Mouse (Mus musculus) spleen, embryonic (tissue): ENCODE data around the gene Nek8.
"Not testable (repeated sequence)": the region's sequence is repeated elsewhere in the genome, so short reads cannot be mapped to it uniquely, and the experiment has no call there.

ENCODE experiments used
- CTCF ChIA-PET: fragments of 350-600 bp; sonication (Branson Sonifier 250); formaldehyde crosslinking; loops from one replicate; lab custom pipeline; 2022; lab: Charles Lee

The Nek8 gene

DNA sequence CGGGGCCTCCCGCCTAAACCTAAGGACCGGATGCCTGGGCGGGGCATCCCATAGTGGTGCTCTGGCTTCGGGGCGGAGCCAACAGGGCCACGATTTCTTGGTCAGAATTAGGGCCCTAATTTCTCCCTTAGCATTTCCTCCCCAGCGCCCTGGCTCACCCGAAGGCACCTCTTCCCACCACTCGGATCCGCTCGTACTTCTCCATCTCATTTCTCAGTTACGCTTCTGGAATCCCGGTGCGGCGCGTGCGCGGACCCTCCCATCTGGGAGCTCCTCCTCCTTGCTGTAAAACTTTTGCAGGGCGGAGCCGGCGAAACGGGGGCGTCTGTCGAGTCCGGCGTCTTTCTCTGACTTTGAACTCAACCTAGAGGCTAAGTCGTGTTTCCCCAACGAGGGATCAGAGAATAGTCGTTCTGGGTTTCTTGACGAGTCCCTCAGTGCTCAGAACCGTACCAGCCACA lies at the start of gene Nek8, which contains the start of gene Tlcd1:
Nek8 (minus strand) TSS at position 274 of the 461 bp plus-strand sequence.
Tlcd1 (plus strand) TSS at position 310 of the 461 bp plus-strand sequence.
- CTCF ChIA-PET: interaction anchor here (0.6 to 2.1 kb wide), 2 partner anchors 18 to 141 kb away, joined by 3 to 8 read pairs; no protein-coding TSS in a partner anchor

DNA sequence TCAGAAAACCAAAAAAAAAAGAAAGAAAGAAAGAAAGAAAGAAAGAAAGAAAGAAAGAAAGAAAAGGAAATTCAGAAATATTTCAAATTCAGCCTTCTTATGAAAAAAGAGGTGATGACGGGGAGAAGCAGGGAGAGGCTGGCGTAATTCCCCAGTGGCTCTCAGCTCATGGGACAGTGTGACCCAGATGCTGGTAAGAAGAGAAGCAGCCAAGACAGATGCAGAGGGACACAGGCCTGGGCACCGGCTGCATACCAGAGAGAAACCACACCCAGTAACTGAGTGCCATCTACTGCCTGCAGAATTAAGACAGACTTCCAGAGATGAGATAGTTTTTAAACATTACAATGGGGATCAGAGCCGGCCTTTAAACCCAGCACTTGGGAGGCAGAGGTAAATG lies 47.1 kb upstream of the Nek8 start:
- CTCF ChIA-PET: interaction anchor here (0.6 kb wide), 1 partner anchor 11 kb away, joined by 3 read pairs; no protein-coding TSS in a partner anchor

DNA sequence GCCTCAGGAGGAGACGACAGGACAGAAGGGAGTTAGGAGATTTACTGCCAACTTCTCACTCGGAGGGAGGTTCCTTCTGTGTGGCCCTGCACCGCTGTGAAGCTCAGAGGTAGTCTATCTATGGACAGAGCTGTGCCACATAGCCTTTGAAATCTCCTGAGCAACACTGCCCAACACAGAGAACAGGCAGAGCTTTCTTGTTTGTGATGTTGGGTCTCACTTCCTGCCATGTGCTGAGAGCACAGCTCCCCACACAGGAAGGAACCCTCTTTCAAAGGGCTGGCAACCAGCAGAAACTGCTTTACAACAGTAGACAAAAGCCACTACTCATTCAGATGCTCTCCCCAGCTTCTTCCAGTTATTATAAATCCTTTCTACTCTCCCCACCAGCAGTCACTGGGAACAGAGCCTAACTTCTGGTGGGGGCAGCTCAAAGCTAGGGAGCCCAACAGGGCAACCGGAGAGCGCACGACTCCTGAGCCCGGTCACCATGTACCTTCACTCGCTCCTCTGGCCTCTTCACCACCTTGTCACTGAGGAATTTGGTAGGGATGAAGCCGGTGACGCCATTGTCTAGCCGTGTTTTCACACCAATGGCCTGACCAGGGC lies 39.3 kb upstream of the Nek8 start:
- CTCF ChIA-PET: no interaction called here

DNA sequence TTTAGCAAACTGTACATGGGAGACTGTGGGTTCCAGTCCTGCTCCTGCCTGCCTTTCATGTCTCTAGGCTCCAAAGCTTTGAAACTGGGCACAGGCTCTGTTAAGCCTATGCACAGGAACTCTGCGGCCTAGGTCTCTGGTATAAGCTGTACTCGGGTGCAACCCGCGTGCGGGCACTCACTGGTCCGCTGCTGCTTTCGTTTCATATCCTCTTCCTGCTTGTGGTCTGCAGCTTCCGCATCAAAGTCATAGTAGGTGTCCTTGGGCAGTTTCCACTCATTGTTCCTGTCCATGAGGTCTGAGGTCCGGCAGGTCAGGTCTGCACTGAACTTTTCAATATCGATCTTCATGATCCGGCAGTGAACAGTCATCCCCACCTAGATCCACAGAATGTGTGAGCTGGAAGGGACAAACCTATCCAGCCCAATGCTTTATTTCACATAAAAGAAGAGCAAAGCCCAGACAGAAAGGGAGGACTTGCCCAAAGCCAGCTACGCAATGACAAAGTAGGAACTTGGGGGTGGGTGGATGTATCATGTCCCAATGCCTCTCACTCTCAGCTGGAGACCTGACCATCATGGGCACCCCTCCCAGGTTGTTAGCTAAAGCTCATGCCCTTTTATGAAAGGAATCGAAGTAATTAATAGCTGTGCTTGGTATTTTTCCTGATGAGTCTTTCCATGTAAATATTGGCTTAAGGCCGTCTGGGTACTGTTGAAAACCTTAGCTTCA lies 36.8 kb upstream of the Nek8 start:
- CTCF ChIA-PET: interaction anchor here (1.0 kb wide), 1 partner anchor 12 kb away, joined by 3 read pairs; no protein-coding TSS in a partner anchor

DNA sequence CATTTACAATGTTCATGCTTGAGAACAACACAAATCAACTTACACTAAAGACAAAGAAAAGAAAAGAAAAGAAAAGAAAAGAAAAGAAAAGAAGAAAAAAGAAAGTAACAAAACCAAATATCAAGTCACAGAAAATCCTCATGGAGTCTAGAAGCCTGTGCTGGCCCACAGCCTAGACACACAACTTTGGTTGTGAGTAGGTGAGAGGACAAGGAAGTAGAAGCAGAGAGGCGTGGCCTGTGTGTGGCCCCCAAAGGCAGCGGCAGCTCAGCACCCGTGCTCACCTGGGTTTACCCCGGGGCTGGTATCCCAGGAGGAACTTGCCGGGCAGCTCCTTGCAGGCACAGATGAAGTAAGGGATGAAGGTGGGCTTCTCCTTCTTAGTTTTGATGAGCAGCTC lies 35.0 kb upstream of the Nek8 start:
- CTCF ChIA-PET: interaction anchor here (0.6 to 1.2 kb wide), 2 partner anchors 22 to 34 kb away, joined by 3 read pairs; partner anchors contain the start of genes Sdf2 and Supt6

DNA sequence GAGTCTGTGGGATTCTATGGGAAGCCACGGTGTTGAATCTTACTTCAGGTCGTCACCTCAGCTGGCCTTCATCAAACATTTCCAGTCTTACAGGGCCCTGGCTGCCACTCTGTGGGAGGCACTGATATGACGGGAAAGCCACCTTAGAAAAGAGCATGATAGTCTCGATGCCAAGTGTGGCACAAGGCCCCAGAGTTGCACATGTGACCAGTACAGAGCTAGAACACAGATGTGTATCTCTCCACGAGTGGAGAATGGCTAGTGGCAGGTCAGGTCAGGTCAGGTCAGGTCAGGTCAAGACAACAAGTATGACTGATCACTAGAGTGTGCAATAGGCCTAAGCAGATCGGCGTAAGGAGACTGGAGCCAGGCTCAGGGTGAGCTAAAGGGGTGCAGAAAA lies 34.1 kb upstream of the Nek8 start:
- CTCF ChIA-PET: interaction anchor here (0.6 to 1.2 kb wide), 4 partner anchors 19 to 50 kb away, joined by 3 to 9 read pairs (median 3); no protein-coding TSS in a partner anchor

DNA sequence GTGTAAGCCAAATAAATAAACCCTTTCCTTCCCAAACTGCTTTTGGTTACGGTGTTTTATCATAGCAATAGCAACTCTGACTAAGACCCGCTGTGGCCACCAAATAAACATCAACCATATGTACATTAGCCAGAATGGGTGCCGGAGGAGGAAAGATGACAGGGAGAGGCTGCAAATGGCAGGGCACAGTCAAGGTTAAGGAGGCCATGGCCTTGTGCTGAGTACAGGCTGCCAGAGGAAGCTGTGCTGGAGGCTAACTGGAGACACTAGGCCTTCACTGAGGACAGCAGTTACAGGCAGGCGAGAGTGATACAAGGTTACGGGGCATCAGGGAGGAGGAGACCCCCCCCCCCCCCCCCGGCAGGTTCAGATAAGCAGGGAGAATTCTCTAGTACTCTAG lies 33.4 kb upstream of the Nek8 start:
- CTCF ChIA-PET: interaction anchor here (1.2 kb wide), 1 partner anchor 20 kb away, joined by 3 read pairs; no protein-coding TSS in a partner anchor

DNA sequence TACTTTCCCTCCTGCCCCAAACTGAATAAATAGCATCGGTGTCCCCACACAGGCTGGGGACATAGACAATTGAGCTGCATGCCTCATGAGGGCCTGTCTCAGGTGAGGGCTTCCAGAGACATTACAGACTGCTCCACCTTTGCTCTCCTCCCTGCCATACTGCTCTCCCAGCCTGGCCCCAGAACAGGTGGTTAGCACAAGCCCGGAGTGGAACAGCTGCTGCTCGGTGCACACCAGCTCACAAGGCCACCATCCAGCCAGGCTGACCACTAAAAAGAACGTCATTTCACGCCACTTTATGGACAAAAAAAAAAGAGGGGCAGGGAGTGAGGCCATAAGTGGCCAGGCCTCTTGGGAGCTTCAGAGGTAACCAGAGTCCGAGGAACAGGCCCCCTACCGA lies 30.7 kb upstream of the Nek8 start:
- CTCF ChIA-PET: no interaction called here

DNA sequence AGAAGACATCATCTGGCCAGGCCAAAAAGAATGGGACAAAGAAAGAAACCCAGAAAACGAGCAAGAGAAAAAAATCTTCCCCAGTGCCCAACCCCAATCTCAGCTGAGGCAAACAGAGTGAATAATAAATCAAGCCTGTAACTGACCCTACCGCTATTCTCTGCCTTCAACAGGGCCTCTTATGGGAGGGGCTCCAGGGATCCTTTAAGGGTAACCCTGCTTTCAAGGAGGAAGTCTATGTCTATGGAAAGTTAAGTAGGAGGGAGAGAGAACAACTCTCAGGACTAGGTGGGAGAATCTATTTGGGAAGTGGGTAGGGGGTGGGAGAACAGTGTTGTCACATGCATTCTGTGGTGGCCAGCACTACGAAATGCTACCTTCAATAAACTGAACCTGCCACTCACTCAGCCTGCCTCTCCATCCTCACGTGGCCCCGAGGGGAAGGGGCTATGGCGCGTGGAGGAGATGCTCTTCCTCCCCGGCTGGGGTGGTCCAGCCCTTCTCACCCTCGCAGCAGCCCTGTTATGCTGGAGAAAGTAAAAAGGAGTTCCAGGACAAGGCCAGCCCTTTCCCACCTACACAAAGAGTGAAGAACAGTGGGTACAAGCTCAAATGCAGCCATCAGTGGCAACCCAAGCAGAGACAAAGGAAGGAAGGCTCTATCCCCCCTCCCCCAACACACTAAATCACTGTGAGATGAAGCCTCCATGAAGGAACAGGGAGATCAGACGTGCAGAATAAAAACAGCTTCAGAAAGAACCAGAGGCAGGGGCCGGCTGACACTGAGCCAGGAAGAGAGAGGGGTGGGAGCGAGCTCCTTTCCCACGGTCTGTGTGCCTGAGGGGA lies 29.1 kb upstream of the Nek8 start:
- CTCF ChIA-PET: interaction anchor here (0.8 kb wide), 1 partner anchor 12 kb away, joined by 3 read pairs; no protein-coding TSS in a partner anchor

DNA sequence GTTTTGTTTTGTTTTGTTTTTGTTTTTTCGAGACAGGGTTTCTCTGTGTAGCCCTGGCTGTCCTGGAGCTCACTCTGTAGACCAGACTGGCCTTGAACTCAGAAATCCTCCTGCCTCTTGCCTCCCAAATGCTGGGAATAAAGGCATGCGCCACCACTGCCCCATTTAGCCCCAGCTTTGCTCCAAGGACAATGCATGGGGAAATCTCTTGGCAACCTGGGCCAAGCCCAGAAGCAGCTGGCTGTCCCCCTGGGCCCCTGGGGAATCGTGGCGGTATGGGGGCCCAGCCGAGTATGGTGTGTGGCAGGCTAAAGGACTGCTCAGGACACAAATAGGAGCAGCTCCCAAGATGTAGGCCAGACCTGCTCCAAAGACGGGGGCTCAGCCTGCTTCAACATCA lies 27.8 kb upstream of the Nek8 start:
- CTCF ChIA-PET: no interaction called here

DNA sequence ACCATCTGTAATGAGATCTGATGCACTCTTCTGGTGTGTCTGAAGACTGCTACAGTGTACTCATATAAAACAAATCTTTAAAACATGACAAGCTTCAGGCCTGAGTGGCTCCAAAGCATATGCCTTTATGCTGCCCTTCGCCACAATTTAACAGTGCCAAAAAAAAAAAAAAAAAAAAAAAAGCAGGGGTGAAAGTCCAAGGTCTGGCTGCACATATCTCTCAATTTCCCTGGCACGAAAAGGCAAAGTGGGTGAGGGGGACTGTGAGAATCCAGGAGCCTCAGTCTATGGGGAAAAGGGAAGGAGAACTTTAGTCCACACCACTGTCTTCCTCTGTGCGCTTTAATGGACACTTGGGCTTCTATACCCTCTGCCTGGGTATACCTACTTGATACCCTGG lies 25.9 kb upstream of the Nek8 start:
- CTCF ChIA-PET: no interaction called here

DNA sequence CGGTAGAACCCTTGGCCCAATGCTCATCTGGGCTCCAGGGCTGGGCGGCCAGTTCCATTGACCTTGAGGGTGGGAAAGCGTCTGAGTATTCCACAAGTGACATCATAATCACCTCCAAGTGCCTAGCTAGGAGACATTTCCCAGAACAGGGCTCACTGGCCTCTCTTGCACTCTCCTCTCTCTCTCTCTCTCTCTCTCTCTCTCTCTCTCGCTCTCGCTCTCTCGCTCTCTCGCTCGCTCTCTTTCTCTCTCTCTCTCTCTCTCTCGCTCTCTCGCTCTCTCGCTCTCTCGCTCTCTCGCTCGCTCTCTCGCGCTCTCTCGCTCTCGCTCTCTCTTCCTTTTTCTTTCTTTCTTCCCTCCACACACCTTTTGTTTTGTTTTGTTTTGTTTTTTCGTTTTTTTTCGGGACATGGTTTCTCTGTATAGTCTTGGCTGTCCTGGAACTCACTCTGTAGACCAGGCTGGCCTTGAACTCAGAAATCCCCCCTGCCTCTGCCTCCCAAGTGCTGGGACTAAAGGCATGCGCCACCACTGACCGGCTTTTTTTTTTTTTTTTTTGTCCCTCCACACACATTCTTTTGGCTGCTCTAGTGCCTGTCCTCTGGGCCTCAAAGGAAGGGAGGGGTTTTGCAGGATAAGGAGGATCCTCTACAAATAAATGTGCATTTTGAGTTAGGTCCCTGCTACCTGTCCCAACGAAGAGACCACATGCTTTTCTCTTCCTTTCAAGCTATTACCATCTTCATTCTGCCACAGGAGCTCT lies 18.8 kb upstream of the Nek8 start:
- CTCF ChIA-PET: no interaction called here

DNA sequence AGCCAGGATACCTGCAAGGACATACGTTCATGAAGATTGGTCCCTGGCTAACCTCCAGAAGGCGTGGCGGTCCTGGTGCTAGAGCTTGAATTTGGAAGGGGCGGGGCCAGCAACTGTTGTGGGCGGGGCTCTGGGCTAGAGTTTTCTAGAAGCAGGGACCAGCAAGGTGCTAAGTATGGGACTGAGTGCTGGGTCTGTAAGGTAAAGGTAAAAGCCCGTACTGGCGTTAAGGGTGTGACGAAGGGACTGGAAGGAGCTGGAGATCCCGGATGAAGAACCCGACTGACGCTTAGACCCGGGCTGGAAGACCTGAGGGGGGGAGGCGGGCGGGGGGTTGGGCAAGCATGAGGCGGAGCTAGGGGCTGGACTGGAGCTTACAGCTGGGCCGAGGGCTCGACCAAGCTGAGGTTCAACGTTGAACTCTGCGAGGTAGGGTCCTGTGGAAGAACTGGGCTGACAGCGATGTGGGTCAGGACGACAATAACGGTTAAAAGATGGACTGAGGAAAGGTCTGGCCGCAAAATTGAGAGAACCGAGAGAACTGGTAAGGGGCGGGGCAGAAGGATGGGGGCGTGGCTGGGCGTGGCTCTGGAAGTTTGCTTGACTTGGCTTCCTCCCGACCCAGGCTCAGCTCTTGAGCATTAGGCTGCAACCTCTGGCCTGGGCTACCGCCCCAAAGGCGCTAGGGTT lies 18.1 kb upstream of the Nek8 start:
- CTCF ChIA-PET: no interaction called here

DNA sequence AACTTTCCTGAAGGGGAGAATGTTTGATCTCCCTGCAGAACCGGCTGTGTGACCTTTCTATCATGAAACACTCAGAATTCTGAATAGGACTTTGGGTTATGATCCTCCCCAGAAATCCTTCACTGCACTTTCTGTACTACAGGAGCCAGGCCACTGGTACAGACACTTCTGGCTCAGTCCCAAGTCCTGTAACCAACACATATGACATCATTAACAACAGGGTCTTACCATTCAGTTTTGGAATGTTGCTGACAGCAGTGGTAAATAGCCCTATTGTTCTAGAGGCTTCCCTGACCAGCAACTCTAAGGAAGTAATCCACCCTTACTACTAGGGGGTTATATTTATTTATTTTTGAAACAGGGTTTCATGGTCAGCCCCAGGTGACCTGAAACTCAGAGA lies 16.6 kb upstream of the Nek8 start, which contains the start of gene Proca1:
Proca1 (plus strand) TSS at position 280 of the 400 bp plus-strand sequence.
- CTCF ChIA-PET: no interaction called here

DNA sequence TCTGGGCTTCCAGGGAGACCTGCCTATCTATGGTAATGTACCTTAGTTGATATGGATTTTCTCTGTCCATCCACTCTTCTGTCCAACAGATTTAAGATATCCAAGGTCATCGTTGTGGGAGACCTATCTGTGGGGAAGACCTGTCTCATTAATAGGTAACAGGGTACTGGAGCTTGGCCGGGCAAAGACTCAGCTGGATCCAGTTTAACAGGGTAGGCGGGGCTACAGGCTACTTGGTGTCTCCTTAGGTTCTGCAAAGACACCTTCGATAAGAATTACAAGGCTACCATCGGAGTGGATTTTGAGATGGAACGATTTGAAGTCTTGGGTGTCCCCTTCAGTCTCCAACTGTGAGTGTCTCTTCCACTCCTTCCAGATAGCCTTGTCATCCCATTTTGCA lies 13.6 kb upstream of the Nek8 start:
- CTCF ChIA-PET: interaction anchor here (0.6 to 0.9 kb wide), 2 partner anchors 21 to 64 kb away, joined by 3 to 6 read pairs; no protein-coding TSS in a partner anchor

DNA sequence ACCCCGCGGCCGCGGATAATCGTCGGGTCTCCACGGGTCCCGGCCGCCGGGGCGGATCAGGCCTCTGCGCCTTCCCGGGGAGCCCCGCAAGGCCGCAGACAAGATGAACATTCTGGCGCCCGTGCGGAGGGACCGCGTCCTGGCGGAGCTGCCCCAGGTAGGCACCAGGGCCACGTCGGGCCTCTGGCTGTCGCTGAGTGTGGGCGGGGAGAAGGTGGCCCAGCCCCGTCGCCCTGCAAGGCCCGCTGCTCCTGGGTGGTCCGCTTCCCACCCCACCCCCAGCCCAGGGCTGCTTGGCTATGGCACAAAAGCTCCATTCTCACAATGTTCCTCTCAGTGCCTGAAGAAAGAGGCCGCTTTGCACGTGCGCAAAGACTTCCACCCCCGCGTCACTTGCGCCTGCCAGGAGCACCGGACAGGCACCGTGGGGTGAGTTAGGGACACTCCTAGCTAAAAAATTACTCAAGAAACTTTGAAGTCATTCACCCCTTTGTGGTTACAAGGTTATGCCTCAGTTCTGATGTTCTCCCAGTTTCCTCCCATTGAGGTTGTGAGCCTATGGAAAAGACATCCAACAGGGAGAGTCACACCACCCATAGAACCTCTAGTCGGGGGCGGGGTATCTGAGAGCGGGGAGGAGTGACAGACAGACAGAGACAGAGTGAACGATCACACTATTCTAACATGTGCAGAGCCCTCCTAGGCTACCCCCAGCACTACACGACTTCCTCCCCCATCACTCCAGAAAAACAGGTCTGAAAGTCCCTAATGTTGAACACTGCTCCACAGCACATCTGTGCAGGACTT lies 13.0 kb upstream of the Nek8 start:
- CTCF ChIA-PET: interaction anchor here (0.6 to 0.9 kb wide), 2 partner anchors 15 to 22 kb away, joined by 3 read pairs; no protein-coding TSS in a partner anchor

DNA sequence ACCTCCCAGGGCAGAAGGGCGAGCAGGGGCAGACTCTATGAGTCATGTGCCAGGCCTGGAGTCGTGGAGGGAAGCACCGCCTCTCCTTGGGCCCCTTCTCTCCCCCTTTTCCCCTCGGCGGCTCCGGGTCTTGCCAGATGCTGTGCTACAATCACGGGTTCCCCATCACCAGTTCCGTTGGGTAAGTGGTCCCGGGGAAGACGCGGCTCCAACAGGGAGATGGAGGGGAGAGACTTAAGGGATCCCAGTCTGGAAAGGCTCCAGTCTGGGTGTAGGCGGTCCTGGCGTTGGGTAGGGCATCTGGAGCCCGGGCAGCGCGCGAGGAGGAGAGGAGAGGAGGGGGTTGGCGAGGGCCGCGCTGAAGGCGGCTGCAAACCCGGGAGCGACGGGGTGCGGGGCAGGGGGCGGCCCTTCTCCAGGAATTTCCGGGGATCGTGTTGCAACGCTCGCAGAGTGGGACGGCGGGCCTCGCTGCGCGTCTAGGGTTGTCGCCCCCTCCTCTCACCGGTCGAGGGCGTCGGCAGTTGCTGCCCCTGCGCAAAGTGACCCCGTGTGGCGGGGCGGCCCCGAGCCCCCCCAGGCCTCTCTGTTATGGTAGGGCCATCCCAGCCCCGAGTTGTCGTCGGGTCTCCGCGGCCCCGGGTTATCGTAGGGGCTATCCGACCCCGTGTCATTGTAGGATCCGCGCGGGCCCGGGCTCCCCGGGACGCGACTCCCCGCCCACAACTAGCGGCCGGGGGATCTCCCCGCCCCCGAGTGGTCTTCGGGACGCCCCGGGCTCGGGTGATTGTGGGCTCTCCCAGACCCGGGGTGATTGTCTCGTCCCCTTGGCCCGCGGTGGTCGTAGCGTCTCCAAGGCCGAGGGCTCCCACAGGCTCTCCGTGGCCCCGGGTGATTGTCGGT lies 12.1 kb upstream of the Nek8 start, which contains the start of gene Rab34:
Rab34 (plus strand) TSS at position 100 of the 903 bp plus-strand sequence.
- CTCF ChIA-PET: interaction anchor here (0.6 to 0.9 kb wide), 2 partner anchors 14 to 23 kb away, joined by 3 read pairs; no protein-coding TSS in a partner anchor

DNA sequence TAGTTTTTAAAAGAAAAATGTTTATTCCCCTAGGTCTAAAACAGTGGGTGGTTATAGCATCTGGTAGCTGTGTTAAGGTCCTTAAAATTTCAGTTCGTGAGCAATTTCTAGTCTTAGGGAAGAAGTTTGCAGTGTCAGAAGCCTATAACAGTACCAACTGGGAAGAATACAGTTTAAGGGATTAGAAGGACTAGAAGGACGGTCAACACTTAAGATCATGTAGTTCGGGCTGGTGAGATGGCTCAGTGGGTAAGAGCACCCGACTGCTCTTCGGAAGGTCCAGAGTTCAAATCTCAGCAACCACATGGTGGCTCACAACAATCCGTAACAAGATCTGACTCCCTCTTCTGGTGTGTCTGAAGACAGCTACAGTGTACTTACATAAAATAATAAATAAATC lies 8.2 kb upstream of the Nek8 start:
- CTCF ChIA-PET: not testable (repeated sequence)
